Mouse (Mus musculus): ENCODE results near the gene Pklr. TPM values are rescaled to one million over a fixed set of nuclear protein-coding genes. Genes with fewer than 3 reads are reported as not detected.

The Pklr gene
- polyA plus RNA-seq, 1 experiment from 2014 or later: not detected

GRCm38 (mm10) chr3:89132285-89133062 lies 3.5 kb upstream of the Pklr start:
- H3K4me2 ChIP-seq (ENCODE audit: low read depth, low read length): peak overlapping the region; percentile 56
- no peaks in the 10 kb centered on the region for H3K4me1 ChIP-seq (ENCODE audit: control insufficient read depth, insufficient read depth, low read length)
- H3K27me3 ChIP-seq (replicated peaks; ENCODE audit: control insufficient read depth, insufficient read depth, low read length): no peaks in the 10 kb centered on the region
- ATAC-seq (ENCODE audit: low read depth) (no peak), DNase-seq (ENCODE audit: low spot score) (peak; percentile 23)
- H3K36me3 ChIP-seq (ENCODE audit: control insufficient read depth, insufficient read depth, low read length): no peaks in the 10 kb centered on the region
- H3K27ac ChIP-seq (replicated peaks; ENCODE audit: low read depth, low read length): no peak overlapping the region
- no peaks in the 10 kb centered on the region for H3K9me3 ChIP-seq (ENCODE audit: control insufficient read depth, low read length)
- H3K9ac ChIP-seq (ENCODE audit: low read depth, low read length): peak overlapping the region; percentile 53
- H3K4me3 ChIP-seq (ENCODE audit: low read depth, low read length): peak overlapping the region; percentile 33
- WGBS: 13% methylated on average over 29 of the region's 30 CpGs

DNA sequence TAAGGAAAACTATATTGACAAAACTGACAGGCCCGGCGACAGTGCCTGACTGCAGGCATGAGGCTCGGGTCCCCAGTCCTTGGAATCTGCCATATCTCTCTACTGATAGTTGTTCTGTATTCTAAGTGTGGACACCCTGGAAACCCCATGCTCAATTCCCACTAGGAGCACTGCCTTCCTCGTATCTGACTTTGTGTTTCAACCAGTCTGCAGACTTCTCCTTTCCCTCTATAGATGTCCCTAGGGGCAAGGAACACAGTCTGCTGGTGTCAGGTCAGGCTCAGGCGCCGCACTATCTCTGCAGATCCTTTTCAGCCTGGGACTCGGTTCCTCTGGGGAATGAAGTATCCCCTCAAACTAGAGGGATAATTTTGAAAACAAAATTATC lies 2.9 kb upstream of the Pklr start:
- Histone ChIP-seq H3K4me2 (ENCODE audit: low read depth, low read length) (no peak overlapping the region), H3K9me3 (ENCODE audit: control insufficient read depth, low read length) (no peaks in the 10 kb centered on the region), H3K36me3 (ENCODE audit: control insufficient read depth, insufficient read depth, low read length) (no peaks in the 10 kb centered on the region), H3K4me3 (ENCODE audit: low read depth, low read length) (no peak overlapping the region), H3K27ac (replicated peaks; ENCODE audit: low read depth, low read length) (no peak overlapping the region), H3K27me3 (replicated peaks; ENCODE audit: control insufficient read depth, insufficient read depth, low read length) (no peaks in the 10 kb centered on the region), H3K4me1 (ENCODE audit: control insufficient read depth, insufficient read depth, low read length) (no peaks in the 10 kb centered on the region), H3K9ac (ENCODE audit: low read depth, low read length) (no peak overlapping the region)
- DNase-seq (ENCODE audit: low spot score): no peak
- 78% methylated on average over 7 of the region's 7 CpGs for WGBS
- no peak for ATAC-seq (ENCODE audit: low read depth)

- no peaks in the 10 kb centered on the region for H3K4me1 ChIP-seq (ENCODE audit: control insufficient read depth, insufficient read depth, low read length)
- no peak overlapping the region for H3K4me3 ChIP-seq (ENCODE audit: low read depth, low read length)
- H3K36me3 ChIP-seq (ENCODE audit: control insufficient read depth, insufficient read depth, low read length): no peaks in the 10 kb centered on the region
- no peak overlapping the region for H3K27ac ChIP-seq (replicated peaks; ENCODE audit: low read depth, low read length)
- DNase-seq (ENCODE audit: low spot score) (no peak), ATAC-seq (ENCODE audit: low read depth) (no peak)
- H3K4me2 ChIP-seq (ENCODE audit: low read depth, low read length): no peak overlapping the region
- H3K27me3 ChIP-seq (replicated peaks; ENCODE audit: control insufficient read depth, insufficient read depth, low read length): no peaks in the 10 kb centered on the region
- 85% methylated on average over 1 of the region's 1 CpGs for WGBS
- no peak overlapping the region for H3K9ac ChIP-seq (ENCODE audit: low read depth, low read length)
- H3K9me3 ChIP-seq (ENCODE audit: control insufficient read depth, low read length): no peaks in the 10 kb centered on the region
Measured at GRCm38 (mm10) chr3:89133752-89134151, 2.2 kb upstream of the Pklr start.

- H3K4me2 ChIP-seq (ENCODE audit: low read depth, low read length): no peak overlapping the region
- no peaks in the 10 kb centered on the region for H3K4me1 ChIP-seq (ENCODE audit: control insufficient read depth, insufficient read depth, low read length)
- H3K36me3 ChIP-seq (ENCODE audit: control insufficient read depth, insufficient read depth, low read length): no peaks in the 10 kb centered on the region
- H3K27ac ChIP-seq (replicated peaks; ENCODE audit: low read depth, low read length): no peak overlapping the region
- no peak overlapping the region for H3K4me3 ChIP-seq (ENCODE audit: low read depth, low read length)
- H3K9me3 ChIP-seq (ENCODE audit: control insufficient read depth, low read length): no peaks in the 10 kb centered on the region
- no peak for DNase-seq (ENCODE audit: low spot score)
- H3K27me3 ChIP-seq (replicated peaks; ENCODE audit: control insufficient read depth, insufficient read depth, low read length): no peaks in the 10 kb centered on the region
- peak; percentile 57; the same call in 1 of the 2 replicates for ATAC-seq (ENCODE audit: low read depth)
- 34% methylated on average over 9 of the region's 9 CpGs for whole genome bisulfite sequencing
- no peak overlapping the region for H3K9ac ChIP-seq (ENCODE audit: low read depth, low read length)
Measured at GRCm38 (mm10) chr3:89136365-89136764, 423 bp downstream of the Pklr start.

DNA sequence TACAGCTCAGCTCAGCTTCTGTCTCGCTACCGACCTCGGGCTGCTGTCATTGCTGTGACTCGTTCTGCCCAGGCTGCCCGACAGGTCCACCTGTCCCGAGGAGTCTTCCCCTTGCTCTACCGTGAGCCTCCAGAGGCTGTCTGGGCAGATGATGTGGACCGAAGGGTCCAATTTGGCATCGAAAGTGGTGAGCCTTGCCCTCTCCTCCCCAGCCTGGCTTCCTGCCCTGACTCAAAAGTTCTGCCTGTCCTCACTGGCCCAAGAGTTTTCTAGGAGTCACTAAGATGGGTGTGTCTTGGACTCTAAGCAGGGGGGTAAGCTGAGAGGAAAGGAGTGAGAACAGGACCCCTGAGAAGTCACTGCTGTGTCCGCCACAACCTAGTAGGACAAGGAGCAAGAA lies 8.9 kb downstream of the Pklr start:
- no peak overlapping the region for H3K27ac ChIP-seq (replicated peaks; ENCODE audit: low read depth, low read length)
- WGBS: 86% methylated on average over 10 of the region's 10 CpGs

DNA sequence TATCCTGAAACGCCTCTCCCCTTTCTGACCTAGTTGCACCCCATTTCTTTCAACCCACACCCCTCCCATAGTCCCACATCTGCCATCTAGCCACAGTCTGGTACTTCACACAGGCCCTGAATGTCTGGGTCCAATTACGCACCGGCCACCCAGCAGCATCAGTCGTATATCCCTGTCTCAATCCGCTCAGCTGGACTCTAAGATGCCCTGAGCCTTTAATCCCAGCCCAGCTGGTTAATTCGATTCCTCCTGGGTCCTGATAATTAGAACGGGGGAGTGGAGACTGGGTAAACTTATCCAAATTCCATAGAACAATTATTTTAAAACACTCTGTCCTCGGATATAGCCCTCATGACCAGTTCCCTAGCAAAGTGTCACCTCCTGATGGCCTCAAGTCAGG lies 9.6 kb downstream of the Pklr start:
- H3K4me3 ChIP-seq (ENCODE audit: low read depth, low read length): no peak overlapping the region
- WGBS: 19% methylated on average over 8 of the region's 8 CpGs
- ATAC-seq (ENCODE audit: low read depth) (peak; percentile 32; the same call in 1 of the 2 replicates), DNase-seq (ENCODE audit: low spot score) (no peak)
- peaks cover 28% of the 10 kb centered on the region; the same call in 1 of the 2 replicates for H3K27me3 ChIP-seq (replicated peaks; ENCODE audit: control insufficient read depth, insufficient read depth, low read length)
- H3K4me1 ChIP-seq (ENCODE audit: control insufficient read depth, insufficient read depth, low read length): peaks cover 5% of the 10 kb centered on the region; the same call in 1 of the 2 replicates
- no peak overlapping the region for H3K4me2 ChIP-seq (ENCODE audit: low read depth, low read length)
- H3K27ac ChIP-seq (replicated peaks; ENCODE audit: low read depth, low read length): no peak overlapping the region
- H3K9me3 ChIP-seq (ENCODE audit: control insufficient read depth, low read length): no peaks in the 10 kb centered on the region
- H3K36me3 ChIP-seq (ENCODE audit: control insufficient read depth, insufficient read depth, low read length): no peaks in the 10 kb centered on the region
- H3K9ac ChIP-seq (ENCODE audit: low read depth, low read length): no peak overlapping the region

More for the DNA sequence above, 8.9 kb downstream of the Pklr start:
- peaks cover 5% of the 10 kb centered on the region; the same call in 1 of the 2 replicates for H3K4me1 ChIP-seq (ENCODE audit: control insufficient read depth, insufficient read depth, low read length)
- H3K9me3 ChIP-seq (ENCODE audit: control insufficient read depth, low read length): no peaks in the 10 kb centered on the region
- no peak for DNase-seq (ENCODE audit: low spot score)
- H3K4me3 ChIP-seq (ENCODE audit: low read depth, low read length): no peak overlapping the region
- no peak overlapping the region for H3K9ac ChIP-seq (ENCODE audit: low read depth, low read length)
- no peaks in the 10 kb centered on the region for H3K36me3 ChIP-seq (ENCODE audit: control insufficient read depth, insufficient read depth, low read length)
- no peak for ATAC-seq (ENCODE audit: low read depth)
- peaks cover 22% of the 10 kb centered on the region; the same call in 1 of the 2 replicates for H3K27me3 ChIP-seq (replicated peaks; ENCODE audit: control insufficient read depth, insufficient read depth, low read length)
- no peak overlapping the region for H3K4me2 ChIP-seq (ENCODE audit: low read depth, low read length)

- Histone ChIP-seq H3K4me3 (ENCODE audit: low read depth, low read length) (peak overlapping the region; percentile 31), H3K36me3 (ENCODE audit: control insufficient read depth, insufficient read depth, low read length) (no peaks in the 10 kb centered on the region), H3K27me3 (replicated peaks; ENCODE audit: control insufficient read depth, insufficient read depth, low read length) (peaks cover 31% of the 10 kb centered on the region; the same call in 1 of the 2 replicates), H3K4me2 (ENCODE audit: low read depth, low read length) (peak overlapping the region; percentile 57), H3K9me3 (ENCODE audit: control insufficient read depth, low read length) (no peaks in the 10 kb centered on the region), H3K4me1 (ENCODE audit: control insufficient read depth, insufficient read depth, low read length) (peaks cover 5% of the 10 kb centered on the region; the same call in 1 of the 2 replicates), H3K9ac (ENCODE audit: low read depth, low read length) (peak overlapping the region; percentile 51; the same call in 1 of the 2 replicates), H3K27ac (replicated peaks; ENCODE audit: low read depth, low read length) (no peak overlapping the region)
- DNase-seq (ENCODE audit: low spot score) (no peak), ATAC-seq (ENCODE audit: low read depth) (peak; percentile 85)
- 24% methylated on average over 23 of the region's 26 CpGs for WGBS
Measured at GRCm38 (mm10) chr3:89147101-89147978, 11.4 kb downstream of the Pklr start.

DNA sequence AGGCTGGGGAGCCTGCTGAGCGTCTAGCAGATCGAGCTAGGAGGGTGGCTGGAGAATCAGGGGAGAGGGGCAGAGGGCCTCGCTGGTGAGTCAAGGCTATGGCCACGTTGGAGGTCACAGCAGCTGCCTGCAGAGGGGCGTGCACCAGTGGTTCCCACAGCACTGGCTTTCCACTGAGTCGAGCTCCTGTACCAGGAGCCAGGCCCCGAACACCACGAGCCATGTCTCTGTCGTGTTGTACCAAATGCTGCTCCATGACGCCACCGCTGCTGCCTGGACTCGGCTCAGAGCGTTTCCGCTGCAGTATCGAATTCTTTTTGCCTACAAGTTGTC lies 12.0 kb downstream of the Pklr start:
- ATAC-seq (ENCODE audit: low read depth): peak; percentile 34

More for the DNA sequence above, 12.0 kb downstream of the Pklr start:
- Histone ChIP-seq H3K4me1 (ENCODE audit: control insufficient read depth, insufficient read depth, low read length) (peaks cover 5% of the 10 kb centered on the region; the same call in 1 of the 2 replicates), H3K4me3 (ENCODE audit: low read depth, low read length) (peak overlapping the region; percentile 31), H3K27me3 (replicated peaks; ENCODE audit: control insufficient read depth, insufficient read depth, low read length) (peaks cover 31% of the 10 kb centered on the region; the same call in 1 of the 2 replicates), H3K36me3 (ENCODE audit: control insufficient read depth, insufficient read depth, low read length) (no peaks in the 10 kb centered on the region), H3K4me2 (ENCODE audit: low read depth, low read length) (peak overlapping the region; percentile 57), H3K9ac (ENCODE audit: low read depth, low read length) (peak overlapping the region; percentile 51; the same call in 1 of the 2 replicates), H3K27ac (replicated peaks; ENCODE audit: low read depth, low read length) (no peak overlapping the region), H3K9me3 (ENCODE audit: control insufficient read depth, low read length) (no peaks in the 10 kb centered on the region)
- DNase-seq (ENCODE audit: low spot score): no peak
- WGBS: 6% methylated on average over 10 of the region's 15 CpGs
